Mouse (Mus musculus): Measurements from ENCODE around the gene Hip1r.

DNA sequence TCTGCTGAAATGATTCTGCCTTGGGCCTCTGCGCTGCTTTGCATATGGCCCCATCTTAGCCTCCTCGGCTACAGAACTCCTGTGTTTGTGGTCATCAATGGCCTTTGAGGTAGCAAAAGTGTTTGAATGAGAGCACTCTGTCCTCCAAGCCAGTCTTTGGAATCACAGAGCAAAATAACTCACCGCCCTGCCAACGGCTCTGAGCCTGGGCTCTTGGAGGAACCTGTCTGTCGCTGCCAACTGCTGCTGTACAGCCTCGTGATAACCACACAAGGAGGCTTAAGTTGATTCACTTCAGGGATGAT lies 7.8 kb downstream of the Hip1r start:
- TF ChIP-seq CTCF (IDR thresholded peaks at IDR 0.05; ENCODE audit: insufficient read depth, low read depth, low read length) (no peak), POLR2A (IDR thresholded peaks at IDR 0.05; ENCODE audit: insufficient read depth, low read depth, low read length) (no peak)
